Mouse (Mus musculus): Measurements from ENCODE around the gene Noxred1. TPM values are rescaled to one million over a fixed set of nuclear protein-coding genes. Genes with fewer than 3 reads are reported as not detected.

Noxred1 gene
- polyA plus RNA-seq, 1 experiment from 2014 or later: 1.6 TPM

- H3K9ac ChIP-seq: no peak overlapping the region
- H3K27ac ChIP-seq: no peak overlapping the region
- no peaks in the 10 kb centered on the region for H3K9me3 ChIP-seq
- H3K4me3 ChIP-seq: no peak overlapping the region
- no peaks in the 10 kb centered on the region for H3K4me1 ChIP-seq
- ATAC-seq (ENCODE audit: low FRiP score, low read depth): no peak
- no peak overlapping the region for H3K4me2 ChIP-seq (replicated peaks)
- H3K27me3 ChIP-seq (replicated peaks): no peaks in the 10 kb centered on the region
- WGBS: 92% methylated on average over 4 of the region's 4 CpGs
- H3K36me3 ChIP-seq: peaks cover 4% of the 10 kb centered on the region; the same call in 1 of the 2 replicates
Observed at GRCm38 (mm10) chr12:87177631-87178030, 60.9 kb downstream of the Noxred1 start.

GRCm38 (mm10) chr12:87175194-87175946, 63.2 kb downstream of the Noxred1 start:
- Histone ChIP-seq H3K27me3 (replicated peaks) (no peaks in the 10 kb centered on the region), H3K27ac (no peak overlapping the region), H3K9me3 (no peaks in the 10 kb centered on the region), H3K36me3 (peaks cover 20% of the 10 kb centered on the region), H3K9ac (no peak overlapping the region), H3K4me3 (no peak overlapping the region), H3K4me1 (no peaks in the 10 kb centered on the region), H3K4me2 (replicated peaks) (no peak overlapping the region)
- 90% methylated on average over 4 of the region's 4 CpGs for WGBS
- no peak for ATAC-seq (ENCODE audit: low FRiP score, low read depth)

Small RNAs within 50 kb of the gene (microRNA-seq; reads per million reads assigned to microRNA genes)
- not detected for gene Gm47293

Other genes with a start within 250 kb of the Noxred1 start
- 7.4 and 9.7 TPM in 2 replicates for gene Zdhhc22, start 248.3 kb downstream of the Noxred1 start, polyA plus RNA-seq (2016; fragmentation: Nextera tagmentation; extraction: Ambion mirVana)
- 2.7 and 2.8 TPM in 2 replicates for gene Tmem63c, start 217.4 kb downstream of the Noxred1 start, polyA plus RNA-seq (2016; fragmentation: Nextera tagmentation; extraction: Ambion mirVana)
- gene Ngb, start 136.2 kb downstream of the Noxred1 start, polyA plus RNA-seq (2016; fragmentation: Nextera tagmentation; extraction: Ambion mirVana): 0.49 and 0.60 TPM in 2 replicates
- gene Gstz1, start 91.6 kb downstream of the Noxred1 start, polyA plus RNA-seq (2016; fragmentation: Nextera tagmentation; extraction: Ambion mirVana): 24.6 and 29.7 TPM in 2 replicates
- gene Pomt2, start 90.8 kb downstream of the Noxred1 start, polyA plus RNA-seq (2016; fragmentation: Nextera tagmentation; extraction: Ambion mirVana): 12.5 and 13.2 TPM in 2 replicates
- gene Samd15, start 39.0 kb downstream of the Noxred1 start, polyA plus RNA-seq (2016; fragmentation: Nextera tagmentation; extraction: Ambion mirVana): 1.8 and 2.4 TPM in 2 replicates
- 4.4 and 4.9 TPM in 2 replicates for gene Tmed8, start 38.3 kb downstream of the Noxred1 start, polyA plus RNA-seq (2016; fragmentation: Nextera tagmentation; extraction: Ambion mirVana)
- 62.0 and 62.8 TPM in 2 replicates for gene Vipas39, start 27.5 kb upstream of the Noxred1 start, polyA plus RNA-seq (2016; fragmentation: Nextera tagmentation; extraction: Ambion mirVana)
- 196 and 197 TPM in 2 replicates for gene Ahsa1, start 27.7 kb upstream of the Noxred1 start, polyA plus RNA-seq (2016; fragmentation: Nextera tagmentation; extraction: Ambion mirVana)
- 0.32 and 0.54 TPM in 2 replicates for gene Ism2, start 61.0 kb upstream of the Noxred1 start, polyA plus RNA-seq (2016; fragmentation: Nextera tagmentation; extraction: Ambion mirVana)
- gene Sptlc2, start 149.6 kb upstream of the Noxred1 start, polyA plus RNA-seq (2016; fragmentation: Nextera tagmentation; extraction: Ambion mirVana): 65.0 and 66.3 TPM in 2 replicates
- 243 and 264 TPM in 2 replicates for gene Slirp, start 205.2 kb upstream of the Noxred1 start, polyA plus RNA-seq (2016; fragmentation: Nextera tagmentation; extraction: Ambion mirVana)
- 53.2 and 60.3 TPM in 2 replicates for gene Alkbh1, start 205.3 kb upstream of the Noxred1 start, polyA plus RNA-seq (2016; fragmentation: Nextera tagmentation; extraction: Ambion mirVana)
- 133 and 137 TPM in 2 replicates for gene Snw1, start 233.5 kb upstream of the Noxred1 start, polyA plus RNA-seq (2016; fragmentation: Nextera tagmentation; extraction: Ambion mirVana)

All from neural tube, embryonic 12.5 days (tissue).